Mouse (Mus musculus) brain, embryonic 14.5 days (tissue): ENCODE results near the gene Gm16451.
"Not testable (repeated sequence)": the region's sequence is repeated elsewhere in the genome, so short reads cannot be mapped to it uniquely, and the experiment has no call there.

ENCODE experiments used
- CTCF ChIP-seq: fragments of 200-500 bp; IDR thresholded peaks from 2 replicates; pipeline ENCODE4 v1.5.1; 2012; ENCODE audit warnings: inconsistent platforms, mild to moderate bottlenecking, moderate library complexity, borderline replicate concordance; ENCODE audit not compliant: insufficient read depth, insufficient read length; ENCODE audit errors: extremely low read depth
- POLR2A ChIP-seq: fragments of 200-500 bp; IDR thresholded peaks from 2 replicates; pipeline ENCODE4 v1.6.1; 2012; ENCODE audit warnings: mild to moderate bottlenecking, inconsistent platforms, borderline replicate concordance; ENCODE audit not compliant: poor library complexity, insufficient read depth, insufficient read length, severe bottlenecking; ENCODE audit errors: extremely low read depth

- TF ChIP-seq CTCF, POLR2A: not testable (repeated sequence)
Measured at GRCm38 (mm10) chr7:22068757-22069156, 49.3 kb downstream of the Gm16451 start, which contains the start of gene Vmn1r139.
